8 mouse cellular contexts compared by ENCODE assay signal in genomic region chr4:63402056-63402455, GRCm38 (mm10). TPM values are rescaled to one million over a fixed set of nuclear protein-coding genes. Genes with fewer than 3 reads are reported as not detected.
DNase-seq lines count a peak whose midpoint lies in the region; ATAC-seq and TF ChIP-seq lines count a peak whose summit lies in the region.

No protein-coding gene starts in this region.

- H3K27ac ChIP-seq in heart, embryonic 11.5 days (ENCODE audit: low read depth, low read length): 0 out of 2 replicates have a peak overlapping the region, but pooled peaks have one; percentile 83
- peak overlapping the region; percentile 89 for H3K27ac ChIP-seq in thymus, adult 2 months (ENCODE audit: control insufficient read depth, insufficient read depth, low read length)
- H3K27ac ChIP-seq in liver, embryonic 13.5 days: peak overlapping the region; percentile 67
- peak overlapping the region; percentile 90; the same call in 1 of the 2 replicates for H3K27ac ChIP-seq in stomach, postnatal 0 days (replicated peaks)

- 94% methylated on average over 10 of the region's 10 CpGs for WGBS in heart, embryonic 11.5 days (ENCODE audit: insufficient replicate concordance)
- 3% methylated on average over 10 of the region's 10 CpGs for whole genome bisulfite sequencing in thymus, adult 2 months
- WGBS in liver, embryonic 13.5 days (ENCODE audit: insufficient replicate concordance): 51% methylated on average over 10 of the region's 10 CpGs
- 74% methylated on average over 10 of the region's 10 CpGs for WGBS in stomach, postnatal 0 days

- no peak for TF ChIP-seq EP300 in stomach, postnatal 0 days (optimal IDR thresholded peaks at IDR 0.05)

- intact Hi-C loops in heart, postnatal 36 days (cut with DNase I): no loop called here

- H3K27me3 ChIP-seq in heart, embryonic 11.5 days (ENCODE audit: control insufficient read depth, insufficient read depth, low read length): no peaks in the 10 kb centered on the region; the same call in none of the 2 replicates
- H3K27me3 ChIP-seq in thymus, adult 2 months (ENCODE audit: control insufficient read depth, insufficient read depth, low read length): no peaks in the 10 kb centered on the region
- H3K27me3 ChIP-seq in liver, embryonic 13.5 days: no peaks in the 10 kb centered on the region
- no peaks in the 10 kb centered on the region for H3K27me3 ChIP-seq in stomach, postnatal 0 days (ENCODE audit: control insufficient read depth, insufficient read depth, low read length)

- peak overlapping the region; percentile 35 for H3K4me3 ChIP-seq in heart, embryonic 11.5 days (ENCODE audit: low read depth, low read length)
- H3K4me3 ChIP-seq in thymus, adult 2 months (ENCODE audit: control insufficient read depth, insufficient read depth, low read length): peak overlapping the region; percentile 79
- H3K4me3 ChIP-seq in liver, embryonic 13.5 days (replicated peaks): peak overlapping the region; percentile 40
- H3K4me3 ChIP-seq in stomach, postnatal 0 days (ENCODE audit: low read depth, low read length): no peak overlapping the region; the same call in 1 of the 2 replicates

- DNase-seq in heart, postnatal 36 days: no peak
- no peak for DNase-seq in thymus, adult 2 months
- no peak for DNase-seq in thymus, postnatal 0 days (ENCODE audit: low spot score)
- no peak for DNase-seq in liver, embryonic 13.5 days
- DNase-seq in stomach, postnatal 0 days (ENCODE audit: low spot score): no peak
- no peak for DNase-seq in right cerebral cortex, adult 2 months (ENCODE audit: low spot score in 2 of 2)
- DNase-seq in retina, embryonic 14.5 days (ENCODE audit: low spot score): no peak

- H3K36me3 ChIP-seq in heart, embryonic 11.5 days (ENCODE audit: control insufficient read depth, insufficient read depth, low read length): no peaks in the 10 kb centered on the region
- H3K36me3 ChIP-seq in thymus, adult 2 months (ENCODE audit: control insufficient read depth, insufficient read depth, low read length): peaks cover 9% of the 10 kb centered on the region
- H3K36me3 ChIP-seq in liver, embryonic 13.5 days: no peaks in the 10 kb centered on the region
- no peaks in the 10 kb centered on the region for H3K36me3 ChIP-seq in stomach, postnatal 0 days (ENCODE audit: control insufficient read depth, insufficient read depth, low read length)

- H3K9ac ChIP-seq in heart, embryonic 11.5 days (ENCODE audit: low read depth, low read length): peak overlapping the region; percentile 67; the same call in 1 of the 2 replicates
- peak overlapping the region; percentile 59 for H3K9ac ChIP-seq in liver, embryonic 13.5 days
- H3K9ac ChIP-seq in stomach, postnatal 0 days (ENCODE audit: low read length): no peak overlapping the region

- no peaks in the 10 kb centered on the region for H3K9me3 ChIP-seq in heart, embryonic 11.5 days (replicated peaks; ENCODE audit: control insufficient read depth, low read length)
- no peaks in the 10 kb centered on the region for H3K9me3 ChIP-seq in liver, embryonic 13.5 days (replicated peaks)
- no peaks in the 10 kb centered on the region for H3K9me3 ChIP-seq in stomach, postnatal 0 days (ENCODE audit: control insufficient read depth, low read length)

- no peak for TF ChIP-seq CTCF in thymus, adult 2 months (IDR thresholded peaks at IDR 0.05; ENCODE audit: borderline replicate concordance, control insufficient read depth, extremely low read depth, insufficient read depth, low read length, poor library complexity)
- TF ChIP-seq CTCF in stomach, postnatal 0 days (IDR thresholded peaks at IDR 0.05; ENCODE audit: low read depth): no peak

- peak overlapping the region; percentile 59 for H3K4me2 ChIP-seq in heart, embryonic 11.5 days
- peak overlapping the region; percentile 49 for H3K4me2 ChIP-seq in liver, embryonic 13.5 days
- peak overlapping the region; percentile 54; the same call in 1 of the 2 replicates for H3K4me2 ChIP-seq in stomach, postnatal 0 days (replicated peaks; ENCODE audit: low read depth)

- ATAC-seq in heart, embryonic 11.5 days (replicated peaks; ENCODE audit: insufficient number of reproducible peaks, low FRiP score, low TSS enrichment): no peak
- peak; percentile 60 for ATAC-seq in liver, embryonic 13.5 days (ENCODE audit: low read depth)
- ATAC-seq in stomach, postnatal 0 days (ENCODE audit: low FRiP score, low TSS enrichment): no peak

- TF ChIP-seq POLR2A in thymus, adult 2 months (IDR thresholded peaks at IDR 0.05; ENCODE audit: control insufficient read depth, extremely low read depth, insufficient read depth, low read length, poor library complexity): no peak

- peaks cover 41% of the 10 kb centered on the region for H3K4me1 ChIP-seq in heart, embryonic 11.5 days (ENCODE audit: control insufficient read depth, insufficient read depth, low read length)
- H3K4me1 ChIP-seq in thymus, adult 2 months (replicated peaks; ENCODE audit: control insufficient read depth, insufficient read depth, low read length): peaks cover 75% of the 10 kb centered on the region
- H3K4me1 ChIP-seq in liver, embryonic 13.5 days (replicated peaks): peaks cover 88% of the 10 kb centered on the region
- peaks cover 15% of the 10 kb centered on the region for H3K4me1 ChIP-seq in stomach, postnatal 0 days (replicated peaks; ENCODE audit: control insufficient read depth, insufficient read depth)

RNA-seq across cellular contexts. Expression of gene Akna, which starts 1.1 kb away (rescaled TPM):
- 3.1 and 3.2 TPM in 2 replicates for polyA plus RNA-seq in heart, embryonic 11.5 days (2014; fragmentation: Nextera tagmentation; extraction: Ambion mirVana)
- total RNA-seq in heart, postnatal 36 days (2021): 1 to 10 TPM; 3.6 to 4.0 TPM
- 76.6 and 92.4 TPM in 2 replicates for polyA plus RNA-seq in thymus, adult 2 months (2012; rRNA removed)
- 20.6 and 25.9 TPM in 2 replicates for polyA plus RNA-seq in thymus, postnatal 0 days (2015; fragmentation: Nextera tagmentation; extraction: Ambion mirVana)
- 3.0 and 3.8 TPM in 2 replicates for polyA plus RNA-seq in liver, embryonic 13.5 days (2015; fragmentation: Nextera tagmentation; extraction: Ambion mirVana)
- polyA plus RNA-seq in stomach, postnatal 0 days (2015; fragmentation: Nextera tagmentation; extraction: Ambion mirVana): 2.0 and 2.2 TPM in 2 replicates

RNA-seq across cellular contexts. Expression of gene Orm2, which starts 39.8 kb away (rescaled TPM):
- polyA plus RNA-seq in heart, embryonic 11.5 days (2014; fragmentation: Nextera tagmentation; extraction: Ambion mirVana): not detected in 2 replicates
- not detected for total RNA-seq in heart, postnatal 36 days (2021)
- 0.31 and 0.38 TPM in 2 replicates for polyA plus RNA-seq in thymus, adult 2 months (2012; rRNA removed)
- 0.17 and 0.33 TPM in 2 replicates for polyA plus RNA-seq in thymus, postnatal 0 days (2015; fragmentation: Nextera tagmentation; extraction: Ambion mirVana)
- polyA plus RNA-seq in liver, embryonic 13.5 days (2015; fragmentation: Nextera tagmentation; extraction: Ambion mirVana): not detected in 2 replicates
- polyA plus RNA-seq in stomach, postnatal 0 days (2015; fragmentation: Nextera tagmentation; extraction: Ambion mirVana): not detected in 2 replicates

RNA-seq across cellular contexts. Expression of gene Orm3, which starts 46.1 kb away (rescaled TPM):
- polyA plus RNA-seq in heart, embryonic 11.5 days (2014; fragmentation: Nextera tagmentation; extraction: Ambion mirVana): not detected in 2 replicates
- 1 to 10 TPM; 2.0 to 2.1 TPM for total RNA-seq in heart, postnatal 36 days (2021)
- 0.18 and 0.28 TPM in 2 replicates for polyA plus RNA-seq in thymus, adult 2 months (2012; rRNA removed)
- not detected in 2 replicates for polyA plus RNA-seq in thymus, postnatal 0 days (2015; fragmentation: Nextera tagmentation; extraction: Ambion mirVana)
- not detected in 2 replicates for polyA plus RNA-seq in liver, embryonic 13.5 days (2015; fragmentation: Nextera tagmentation; extraction: Ambion mirVana)
- polyA plus RNA-seq in stomach, postnatal 0 days (2015; fragmentation: Nextera tagmentation; extraction: Ambion mirVana): not detected in 2 replicates

RNA-seq across cellular contexts. Expression of gene Orm1, which starts 57.7 kb away (rescaled TPM):
- not detected in 2 replicates for polyA plus RNA-seq in heart, embryonic 11.5 days (2014; fragmentation: Nextera tagmentation; extraction: Ambion mirVana)
- 1 to 10 TPM in 1 of 2 experiments, not detected in 1; 1.5 TPM for total RNA-seq in heart, postnatal 36 days (2021)
- 3.5 and 5.3 TPM in 2 replicates for polyA plus RNA-seq in thymus, adult 2 months (2012; rRNA removed)
- polyA plus RNA-seq in thymus, postnatal 0 days (2015; fragmentation: Nextera tagmentation; extraction: Ambion mirVana): 1.9 and 2.7 TPM in 2 replicates
- not detected in 2 replicates for polyA plus RNA-seq in liver, embryonic 13.5 days (2015; fragmentation: Nextera tagmentation; extraction: Ambion mirVana)
- polyA plus RNA-seq in stomach, postnatal 0 days (2015; fragmentation: Nextera tagmentation; extraction: Ambion mirVana): 16.3 and 17.4 TPM in 2 replicates
